In the genomic region with DNA sequence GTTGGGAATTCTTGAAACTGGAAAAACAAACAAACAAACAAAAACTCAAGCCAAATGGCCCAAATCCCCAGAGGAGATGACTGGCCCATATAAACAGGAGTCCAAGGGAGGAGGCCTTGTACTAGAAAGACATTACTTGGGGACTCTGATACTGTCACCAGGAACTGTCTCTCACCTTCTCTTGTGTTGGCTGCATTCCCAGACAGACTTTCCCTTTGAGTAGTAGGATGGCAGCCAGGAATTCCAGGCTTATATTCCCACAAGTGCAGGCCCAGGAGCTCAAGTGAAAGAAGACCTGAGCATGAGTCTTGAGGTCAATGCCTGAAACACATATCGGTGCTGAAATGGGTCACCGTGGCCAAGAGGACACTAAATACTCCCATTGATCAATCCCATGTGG, we compare ENCODE assay signal across 18 mouse cellular contexts. TPM values are rescaled to one million over a fixed set of nuclear protein-coding genes. Genes with fewer than 3 reads are reported as not detected.
DNase-seq lines count a peak whose midpoint lies in the region; ATAC-seq and TF ChIP-seq lines count a peak whose summit lies in the region.
"Had no signal": no experiment of that assay in that cellular context is flagged by ENCODE, and none has a peak within 500 bp of the region (broad histone marks: within the 10 kb centered on the region; RNA-seq: fewer than 3 reads in every experiment).

No protein-coding gene starts in this region.

- no peak overlapping the region for H3K4me3 ChIP-seq in kidney, adult 2 months (ENCODE audit: insufficient read depth, low read depth, low read length)
- H3K4me3 ChIP-seq: embryonic facial prominence, embryonic 10.5 days; hindbrain, embryonic 13.5 days; limb, embryonic 15.5 days; midbrain, embryonic 10.5 days; neural tube, embryonic 12.5 days had no signal

- no peaks in the 10 kb centered on the region for H3K27me3 ChIP-seq in kidney, adult 2 months (replicated peaks; ENCODE audit: control insufficient read depth, insufficient read depth, low read length)
- H3K27me3 ChIP-seq: neural tube, embryonic 12.5 days had no signal

- no peaks in the 10 kb centered on the region for H3K4me1 ChIP-seq in kidney, adult 2 months (ENCODE audit: control insufficient read depth, insufficient read depth, low read length)

- ATAC-seq in inflammation-experienced regulatory T-cells, adult 6 months: no peak
- ATAC-seq: intestine, embryonic 16.5 days; liver, postnatal 0 days had no signal

- DNase-seq in frontal cortex, postnatal 36 days (ENCODE audit: low spot score in 2 of 2): peak; percentile 14 to 67
- no peak for DNase-seq in frontal cortex, postnatal 10 days (ENCODE audit: low spot score in 2 of 2)
- DNase-seq in kidney, adult 2 months: peak; percentile 38
- DNase-seq in kidney, postnatal 36 days: no peak
- DNase-seq in right cerebral cortex, postnatal 25 days: peak; percentile 16
- no peak for DNase-seq in right cerebral cortex, postnatal 14 days
- DNase-seq in telencephalon, adult 2 months (ENCODE audit: low read depth, low spot score): peak; percentile 47
- DNase-seq: liver, postnatal 0 days; lung, postnatal 36 days; thymus, postnatal 4 days had no signal

- H3K27ac ChIP-seq in kidney, adult 2 months (ENCODE audit: insufficient read depth, low read depth, low read length): no peak overlapping the region
- H3K27ac ChIP-seq: embryonic facial prominence, embryonic 10.5 days; hindbrain, embryonic 13.5 days; kidney, postnatal 0 days; limb, embryonic 15.5 days; midbrain, embryonic 10.5 days; neural tube, embryonic 12.5 days had no signal

- TF ChIP-seq POLR2A in kidney, adult 2 months (IDR thresholded peaks at IDR 0.05; ENCODE audit: low read depth, low read length): no peak

- 62% methylated on average over 2 of the region's 2 CpGs for WGBS in kidney, adult 2 months

- no peak for TF ChIP-seq CTCF in kidney, adult 2 months (conservative IDR thresholded peaks at IDR 0.05; ENCODE audit: insufficient read depth, insufficient read length, low read depth, low read length)

- no peaks in the 10 kb centered on the region for H3K36me3 ChIP-seq in kidney, adult 2 months (ENCODE audit: control insufficient read depth, insufficient read depth, low read length)
- H3K36me3 ChIP-seq: embryonic facial prominence, embryonic 10.5 days; hindbrain, embryonic 13.5 days; limb, embryonic 15.5 days; midbrain, embryonic 10.5 days; neural tube, embryonic 12.5 days had no signal

RNA-seq across cellular contexts. Expression of gene Hs3st3b1, which starts 24.9 kb away (rescaled TPM):
- 6.7 and 7.2 TPM in 2 replicates for polyA plus RNA-seq in kidney, adult 2 months (2012; rRNA removed)
- polyA plus RNA-seq in inflammation-experienced regulatory T-cells, adult 6 months (2017; shearing (Covaris generic)): 1 to 10 TPM; 3.8 to 5.8 (median 3.8) TPM

Comparison
In these comparisons a context has a peak if more than half of its experiments do, and no peak if none do; other contexts are left out.
1. DNase-seq: peak in frontal cortex, postnatal 36 days (2 of 2), kidney, adult 2 months (single experiment), right cerebral cortex, postnatal 25 days (single experiment) and telencephalon, adult 2 months (single experiment); none in frontal cortex, postnatal 10 days (0 of 2), kidney, postnatal 36 days (0 of 2) and right cerebral cortex, postnatal 14 days (single experiment).